Mouse (Mus musculus): ENCODE data around the gene Fsd1. TPM values are rescaled to one million over a fixed set of nuclear protein-coding genes. Genes with fewer than 3 reads are reported as not detected.

Gene Fsd1
- polyA plus RNA-seq, 1 experiment from 2014 or later = 3.5 TPM

- Histone ChIP-seq H3K4me2 (ENCODE audit: low read depth, low read length) (peak overlapping the region; percentile 91), H3K4me1 (ENCODE audit: control insufficient read depth, insufficient read depth, low read length) (peaks cover 18% of the 10 kb centered on the region), H3K9ac (ENCODE audit: low read length) (peak overlapping the region; percentile 85), H3K36me3 (ENCODE audit: control insufficient read depth, insufficient read depth) (peaks cover 17% of the 10 kb centered on the region), H3K9me3 (replicated peaks; ENCODE audit: control insufficient read depth, low read length) (no peaks in the 10 kb centered on the region), H3K27ac (ENCODE audit: low read length) (no peak overlapping the region), H3K27me3 (ENCODE audit: control insufficient read depth, insufficient read depth, low read length) (no peaks in the 10 kb centered on the region), H3K4me3 (ENCODE audit: low read length) (peak overlapping the region; percentile 89)
- ATAC-seq (replicated peaks; ENCODE audit: extremely low read depth, insufficient read depth, low FRiP score) = no peak
- WGBS = 40% methylated on average over 2 of the region's 2 CpGs
These were observed 23.6 kb downstream of the Fsd1 start for GRCm38 (mm10) chr17:56009962-56010240.

DNA sequence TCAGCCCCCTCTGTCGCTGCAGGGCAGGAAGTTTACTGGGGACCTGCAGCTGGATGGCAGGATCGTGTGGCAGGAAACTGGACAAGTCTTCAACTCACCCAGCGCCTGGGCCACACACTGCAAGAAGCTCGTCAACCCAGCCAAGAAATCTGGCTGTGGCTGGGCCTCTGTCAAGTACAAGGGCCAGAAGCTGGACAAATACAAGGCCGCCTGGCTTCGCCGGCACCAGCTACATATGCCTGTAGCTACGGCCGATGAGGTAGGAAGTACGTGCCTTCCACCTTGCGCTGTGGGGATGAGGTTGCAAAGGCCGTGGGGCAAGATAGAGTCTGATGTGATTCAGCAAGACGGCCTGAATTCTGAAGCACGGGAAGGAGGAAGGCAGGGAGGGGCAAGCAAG is 23.9 kb downstream of the Fsd1 start:
- Histone ChIP-seq H3K4me1 (ENCODE audit: control insufficient read depth, insufficient read depth, low read length) (peaks cover 18% of the 10 kb centered on the region), H3K36me3 (ENCODE audit: control insufficient read depth, insufficient read depth) (peaks cover 21% of the 10 kb centered on the region), H3K9ac (ENCODE audit: low read length) (peak overlapping the region; percentile 85), H3K27ac (ENCODE audit: low read length) (no peak overlapping the region), H3K4me3 (ENCODE audit: low read length) (no peak overlapping the region; the same call in 1 of the 2 replicates), H3K4me2 (ENCODE audit: low read depth, low read length) (peak overlapping the region; percentile 91), H3K27me3 (ENCODE audit: control insufficient read depth, insufficient read depth, low read length) (no peaks in the 10 kb centered on the region), H3K9me3 (replicated peaks; ENCODE audit: control insufficient read depth, low read length) (no peaks in the 10 kb centered on the region)
- 67% methylated on average over 14 of the region's 14 CpGs for WGBS
- ATAC-seq (replicated peaks; ENCODE audit: extremely low read depth, insufficient read depth, low FRiP score) = no peak

DNA sequence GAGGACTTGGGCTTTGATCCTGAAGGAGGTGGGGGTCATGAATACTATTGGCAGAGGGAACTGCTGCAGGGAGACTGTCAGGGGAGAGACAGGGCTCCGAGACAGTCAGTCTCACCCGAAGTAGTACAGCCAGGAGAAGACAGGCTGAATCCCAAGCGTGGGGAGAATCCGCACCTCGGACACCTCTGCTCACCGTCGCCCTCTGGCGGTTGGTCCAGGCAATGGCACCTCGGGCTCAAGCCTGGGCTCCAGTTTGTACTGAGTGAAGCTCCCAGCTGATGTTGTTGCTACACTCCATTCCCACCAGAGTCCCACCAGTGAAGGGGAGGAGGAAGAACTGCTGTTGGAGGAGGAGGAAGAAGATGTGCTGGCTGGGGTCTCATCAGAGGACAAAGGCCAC is 24.4 kb downstream of the Fsd1 start:
- ATAC-seq (replicated peaks; ENCODE audit: extremely low read depth, insufficient read depth, low FRiP score) = no peak
- 15% methylated on average over 9 of the region's 9 CpGs for WGBS

GRCm38 (mm10) chr17:56011441-56011840 is 25.1 kb downstream of the Fsd1 start:
- H3K36me3 ChIP-seq (ENCODE audit: control insufficient read depth, insufficient read depth) = peaks cover 33% of the 10 kb centered on the region
- H3K9ac ChIP-seq (ENCODE audit: low read length) = no peak overlapping the region
- H3K27me3 ChIP-seq (ENCODE audit: control insufficient read depth, insufficient read depth, low read length) = no peaks in the 10 kb centered on the region
- no peak overlapping the region for H3K27ac ChIP-seq (ENCODE audit: low read length)
- no peak for ATAC-seq (replicated peaks; ENCODE audit: extremely low read depth, insufficient read depth, low FRiP score)
- no peak overlapping the region for H3K4me2 ChIP-seq (ENCODE audit: low read depth, low read length)
- WGBS = 87% methylated on average over 7 of the region's 7 CpGs
- no peak overlapping the region for H3K4me3 ChIP-seq (ENCODE audit: low read length)
- no peaks in the 10 kb centered on the region for H3K9me3 ChIP-seq (replicated peaks; ENCODE audit: control insufficient read depth, low read length)
- peaks cover 18% of the 10 kb centered on the region for H3K4me1 ChIP-seq (ENCODE audit: control insufficient read depth, insufficient read depth, low read length)

More for the DNA sequence above, 24.4 kb downstream of the Fsd1 start:
- H3K4me1 ChIP-seq (ENCODE audit: control insufficient read depth, insufficient read depth, low read length) = peaks cover 18% of the 10 kb centered on the region
- no peaks in the 10 kb centered on the region for H3K9me3 ChIP-seq (replicated peaks; ENCODE audit: control insufficient read depth, low read length)
- H3K9ac ChIP-seq (ENCODE audit: low read length) = peak overlapping the region; percentile 18; the same call in 1 of the 2 replicates
- H3K27ac ChIP-seq (ENCODE audit: low read length) = no peak overlapping the region
- peaks cover 25% of the 10 kb centered on the region for H3K36me3 ChIP-seq (ENCODE audit: control insufficient read depth, insufficient read depth)
- peak overlapping the region; percentile 91; the same call in 1 of the 2 replicates for H3K4me2 ChIP-seq (ENCODE audit: low read depth, low read length)
- H3K27me3 ChIP-seq (ENCODE audit: control insufficient read depth, insufficient read depth, low read length) = no peaks in the 10 kb centered on the region
- H3K4me3 ChIP-seq (ENCODE audit: low read length) = no peak overlapping the region

- ATAC-seq (replicated peaks; ENCODE audit: extremely low read depth, insufficient read depth, low FRiP score) = no peak
- no peak overlapping the region for H3K27ac ChIP-seq (ENCODE audit: low read length)
- no peak overlapping the region for H3K9ac ChIP-seq (ENCODE audit: low read length)
- H3K9me3 ChIP-seq (replicated peaks; ENCODE audit: control insufficient read depth, low read length) = no peaks in the 10 kb centered on the region
- no peak overlapping the region for H3K4me3 ChIP-seq (ENCODE audit: low read length)
- H3K4me1 ChIP-seq (ENCODE audit: control insufficient read depth, insufficient read depth, low read length) = peaks cover 7% of the 10 kb centered on the region
- peaks cover 49% of the 10 kb centered on the region for H3K36me3 ChIP-seq (ENCODE audit: control insufficient read depth, insufficient read depth)
- 89% methylated on average over 9 of the region's 9 CpGs for WGBS
- H3K4me2 ChIP-seq (ENCODE audit: low read depth, low read length) = no peak overlapping the region
- no peaks in the 10 kb centered on the region for H3K27me3 ChIP-seq (ENCODE audit: control insufficient read depth, insufficient read depth, low read length)
These were observed 29.0 kb downstream of the Fsd1 start for GRCm38 (mm10) chr17:56015293-56015692.

DNA sequence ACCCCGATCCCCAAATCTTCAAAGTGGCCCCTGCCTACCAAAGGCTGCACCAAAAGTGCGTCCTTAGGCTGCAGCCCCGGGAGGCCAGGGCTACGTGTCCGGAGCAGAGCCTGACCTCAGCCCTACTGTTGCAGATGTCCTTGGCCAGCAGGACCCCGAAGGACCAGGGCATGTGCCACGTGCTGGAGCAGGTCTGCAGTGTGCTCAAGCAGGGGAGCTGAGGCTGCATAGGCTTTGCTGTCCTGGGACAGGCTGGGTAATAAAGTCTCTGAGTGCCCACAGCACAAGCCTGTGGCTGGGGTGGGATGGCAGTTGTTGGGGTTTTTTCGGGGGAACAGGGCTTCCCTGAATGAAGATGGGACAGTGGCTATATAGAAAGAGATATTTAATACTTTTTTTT is 30.1 kb downstream of the Fsd1 start:
- no peaks in the 10 kb centered on the region for H3K27me3 ChIP-seq (ENCODE audit: control insufficient read depth, insufficient read depth, low read length)
- no peak overlapping the region for H3K9ac ChIP-seq (ENCODE audit: low read length)
- ATAC-seq (replicated peaks; ENCODE audit: extremely low read depth, insufficient read depth, low FRiP score) = no peak
- 83% methylated on average over 8 of the region's 8 CpGs for WGBS
- 0 out of 2 replicates have a peak, but pooled peaks cover 4% of the 10 kb centered on the region for H3K4me1 ChIP-seq (ENCODE audit: control insufficient read depth, insufficient read depth, low read length)
- H3K27ac ChIP-seq (ENCODE audit: low read length) = no peak overlapping the region
- no peak overlapping the region for H3K4me2 ChIP-seq (ENCODE audit: low read depth, low read length)
- H3K36me3 ChIP-seq (ENCODE audit: control insufficient read depth, insufficient read depth) = peaks cover 49% of the 10 kb centered on the region
- no peaks in the 10 kb centered on the region for H3K9me3 ChIP-seq (replicated peaks; ENCODE audit: control insufficient read depth, low read length)
- H3K4me3 ChIP-seq (ENCODE audit: low read length) = no peak overlapping the region

GRCm38 (mm10) chr17:56016793-56017785 is 30.8 kb downstream of the Fsd1 start:
- Histone ChIP-seq H3K27me3 (ENCODE audit: control insufficient read depth, insufficient read depth, low read length) (no peaks in the 10 kb centered on the region), H3K36me3 (ENCODE audit: control insufficient read depth, insufficient read depth) (peaks cover 44% of the 10 kb centered on the region), H3K4me2 (ENCODE audit: low read depth, low read length) (no peak overlapping the region), H3K9ac (ENCODE audit: low read length) (no peak overlapping the region), H3K4me1 (ENCODE audit: control insufficient read depth, insufficient read depth, low read length) (0 out of 2 replicates have a peak, but pooled peaks cover 4% of the 10 kb centered on the region), H3K27ac (ENCODE audit: low read length) (no peak overlapping the region), H3K4me3 (ENCODE audit: low read length) (no peak overlapping the region), H3K9me3 (replicated peaks; ENCODE audit: control insufficient read depth, low read length) (no peaks in the 10 kb centered on the region)
- ATAC-seq (replicated peaks; ENCODE audit: extremely low read depth, insufficient read depth, low FRiP score) = no peak
- 81% methylated on average over 15 of the region's 15 CpGs for WGBS

GRCm38 (mm10) chr17:56017848-56018247 is 31.5 kb downstream of the Fsd1 start:
- Histone ChIP-seq H3K4me2 (ENCODE audit: low read depth, low read length) (no peak overlapping the region), H3K9me3 (replicated peaks; ENCODE audit: control insufficient read depth, low read length) (no peaks in the 10 kb centered on the region), H3K9ac (ENCODE audit: low read length) (no peak overlapping the region), H3K27ac (ENCODE audit: low read length) (no peak overlapping the region), H3K4me3 (ENCODE audit: low read length) (no peak overlapping the region), H3K36me3 (ENCODE audit: control insufficient read depth, insufficient read depth) (peaks cover 39% of the 10 kb centered on the region), H3K27me3 (ENCODE audit: control insufficient read depth, insufficient read depth, low read length) (no peaks in the 10 kb centered on the region), H3K4me1 (ENCODE audit: control insufficient read depth, insufficient read depth, low read length) (peaks cover 5% of the 10 kb centered on the region; the same call in 1 of the 2 replicates)
- WGBS = 91% methylated on average over 7 of the region's 7 CpGs
- ATAC-seq (replicated peaks; ENCODE audit: extremely low read depth, insufficient read depth, low FRiP score) = no peak
